Mouse (Mus musculus) lung, adult 2 months (tissue): ENCODE measurements around the gene Ubap1l.

Experiments used
- CTCF ChIP-seq: fragments of 200-500 bp; IDR thresholded peaks from 2 replicates; pipeline ENCODE4 v1.5.1; 2011; ENCODE audit warnings: mild to moderate bottlenecking, low read length, control low read depth; ENCODE audit not compliant: insufficient read depth
- POLR2A ChIP-seq: fragments of 200-500 bp; IDR thresholded peaks from 2 replicates; pipeline ENCODE4 v1.6.1; 2011; ENCODE audit warnings: low read depth, mild to moderate bottlenecking, control low read depth, low read length, borderline replicate concordance; ENCODE audit errors: extremely low read depth

DNA sequence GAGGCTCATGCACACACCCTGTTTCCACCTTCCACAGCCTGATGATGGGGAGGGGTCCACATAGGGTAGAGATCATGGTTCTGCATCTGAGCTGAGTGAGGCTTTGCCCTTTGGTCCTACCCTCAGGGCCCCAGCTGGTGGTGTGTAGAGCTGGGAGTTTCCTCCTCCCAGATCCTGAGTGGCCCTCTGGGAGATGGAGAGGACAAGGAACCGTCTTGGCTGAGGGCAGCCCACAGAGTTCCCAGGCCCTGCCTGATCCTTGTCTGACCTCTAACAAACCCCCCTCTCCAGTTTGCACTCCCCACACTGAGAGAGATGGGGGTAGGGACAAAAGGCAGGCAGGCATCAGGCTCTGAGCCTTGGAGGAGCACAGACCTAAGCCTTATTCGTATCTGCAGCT is 33.5 kb downstream of the Ubap1l start:
- TF ChIP-seq CTCF (no peak), POLR2A (no peak)
